Mouse (Mus musculus): Measurements from ENCODE around the gene Pard3. TPM values are rescaled to one million over a fixed set of nuclear protein-coding genes. Genes with fewer than 3 reads are reported as not detected.

Pard3 gene
- total RNA-seq, 2 experiments from 2014 or later = 16.7 to 21.5 TPM

GRCm38 (mm10) chr8:127439392-127440160, 375.9 kb downstream of the Pard3 start:
- peak; percentile 33 to 50 for DNase-seq (ENCODE audit: low spot score in 2 of 2)
- intact Hi-C loops (cut with DNase I) = loop anchor here (5.0 kb wide), 1 partner anchor 918 kb away; the partner anchor contains the start of gene Nrp1

GRCm38 (mm10) chr8:127440161-127440833, 376.6 kb downstream of the Pard3 start:
- intact Hi-C loops (cut with DNase I) = no loop called here
- DNase-seq (ENCODE audit: low spot score in 2 of 2) = peak; percentile 26 to 47

GRCm38 (mm10) chr8:127440834-127441485, 377.3 kb downstream of the Pard3 start:
- intact Hi-C loops (cut with DNase I) = no loop called here
- DNase-seq (ENCODE audit: low spot score in 2 of 2) = no peak

- intact Hi-C loops (cut with DNase I) = no loop called here
- DNase-seq (ENCODE audit: low spot score in 2 of 2) = no peak
Measured at GRCm38 (mm10) chr8:127447401-127447800, 383.7 kb downstream of the Pard3 start.

GRCm38 (mm10) chr8:127449066-127449840, 385.6 kb downstream of the Pard3 start:
- intact Hi-C loops (cut with DNase I) = no loop called here
- DNase-seq (ENCODE audit: low spot score in 2 of 2) = no peak

- intact Hi-C loops (cut with DNase I) = no loop called here
- DNase-seq (ENCODE audit: low spot score in 2 of 2) = no peak
Measured at GRCm38 (mm10) chr8:127450954-127451668, 387.4 kb downstream of the Pard3 start.

GRCm38 (mm10) chr8:127452364-127452763, 388.7 kb downstream of the Pard3 start:
- no peak for DNase-seq (ENCODE audit: low spot score in 2 of 2)
- intact Hi-C loops (cut with DNase I) = no loop called here

- no peak for DNase-seq (ENCODE audit: low spot score in 2 of 2)
- intact Hi-C loops (cut with DNase I) = no loop called here
Measured at GRCm38 (mm10) chr8:127457901-127458300, 394.2 kb downstream of the Pard3 start.

GRCm38 (mm10) chr8:127461173-127461572, 397.5 kb downstream of the Pard3 start:
- intact Hi-C loops (cut with DNase I) = no loop called here
- DNase-seq (ENCODE audit: low spot score in 2 of 2) = no peak

GRCm38 (mm10) chr8:127462378-127462935, 398.8 kb downstream of the Pard3 start:
- intact Hi-C loops (cut with DNase I) = no loop called here
- no peak for DNase-seq (ENCODE audit: low spot score in 2 of 2)

GRCm38 (mm10) chr8:127464300-127464699, 400.6 kb downstream of the Pard3 start:
- no peak for DNase-seq (ENCODE audit: low spot score in 2 of 2)
- intact Hi-C loops (cut with DNase I) = no loop called here

GRCm38 (mm10) chr8:127472204-127472603, 408.5 kb downstream of the Pard3 start:
- intact Hi-C loops (cut with DNase I) = no loop called here
- DNase-seq (ENCODE audit: low spot score in 2 of 2) = no peak

- DNase-seq (ENCODE audit: low spot score in 2 of 2) = peak; percentile 18 to 27
Measured at GRCm38 (mm10) chr8:127480003-127480402, 416.3 kb downstream of the Pard3 start.

GRCm38 (mm10) chr8:127485618-127486017, 421.9 kb downstream of the Pard3 start:
- DNase-seq (ENCODE audit: low spot score in 2 of 2) = no peak
- intact Hi-C loops (cut with DNase I) = no loop called here

More at GRCm38 (mm10) chr8:127480003-127480402, 416.3 kb downstream of the Pard3 start:
- intact Hi-C loops (cut with DNase I) = no loop called here

- DNase-seq (ENCODE audit: low spot score in 2 of 2) = no peak
- intact Hi-C loops (cut with DNase I) = no loop called here
Measured at GRCm38 (mm10) chr8:127491963-127492362, 428.3 kb downstream of the Pard3 start.

GRCm38 (mm10) chr8:127495226-127495780, 431.6 kb downstream of the Pard3 start:
- no peak for DNase-seq (ENCODE audit: low spot score in 2 of 2)
- intact Hi-C loops (cut with DNase I) = no loop called here

- no peak for DNase-seq (ENCODE audit: low spot score in 2 of 2)
Measured at GRCm38 (mm10) chr8:127498997-127499719, 435.5 kb downstream of the Pard3 start.

GRCm38 (mm10) chr8:127499720-127500114, 436.0 kb downstream of the Pard3 start:
- no peak for DNase-seq (ENCODE audit: low spot score in 2 of 2)
- intact Hi-C loops (cut with DNase I) = no loop called here

More at GRCm38 (mm10) chr8:127498997-127499719, 435.5 kb downstream of the Pard3 start:
- intact Hi-C loops (cut with DNase I) = no loop called here

All from left cerebral cortex, postnatal 36 days (tissue).